Mouse (Mus musculus) forebrain, embryonic 10.5 days (tissue): ENCODE measurements around the gene Necab2. TPM values are rescaled to one million over a fixed set of nuclear protein-coding genes. Genes with fewer than 3 reads are reported as not detected.

Experiments
- DNase-seq: peaks from one replicate; pipeline ENCODE4 v3.0.0-alpha.2; 2017; ENCODE audit warnings: low spot score; ENCODE audit errors: extremely low spot score
- H3K27ac ChIP-seq: fragments of 300-500 bp; sonication (generic); 2 replicates; pipeline ENCODE4 v1.5.1; 2016; ENCODE audit warnings: mild to moderate bottlenecking
- H3K27me3 ChIP-seq: fragments of 300-500 bp; sonication (generic); 2 replicates; pipeline ENCODE4 v1.6.1; 2016; ENCODE audit warnings: mild to moderate bottlenecking; ENCODE audit not compliant: poor library complexity, severe bottlenecking
- H3K36me3 ChIP-seq: fragments of 300-500 bp; sonication (generic); replicated peaks from 2 replicates; pipeline ENCODE4 v1.6.1; 2016; ENCODE audit warnings: mild to moderate bottlenecking, moderate library complexity
- H3K4me1 ChIP-seq: fragments of 300-500 bp; sonication (generic); 2 replicates; pipeline ENCODE4 v1.6.1; 2016
- H3K4me3 ChIP-seq: fragments of 300-500 bp; sonication (generic); 2 replicates; pipeline ENCODE4 v1.5.1; 2016; ENCODE audit warnings: mild to moderate bottlenecking, moderate library complexity
- H3K9me3 ChIP-seq: fragments of 300-500 bp; sonication (generic); 2 replicates; pipeline ENCODE4 v1.6.1; 2016; ENCODE audit warnings: mild to moderate bottlenecking, moderate library complexity
- whole genome bisulfite sequencing: fragments of 180-500 bp; shearing (Covaris S2); methylation state at CpG from one replicate; pipeline ENCODE4 v1.1.7; 2016; 5-methylcytosine and 5-hydroxymethylcytosine counted together
- polyA plus RNA-seq: library from polyadenylated mRNA; unstranded; fragments of >200 nt; fragmentation: Nextera tagmentation; extraction: Ambion mirVana; gene quantifications from 2 replicates; pipeline ENCODE4 v1.2.1, GENCODE M21; 2016

Necab2 gene
- polyA plus RNA-seq, 1 experiment from 2014 or later: 15.5 TPM

DNA sequence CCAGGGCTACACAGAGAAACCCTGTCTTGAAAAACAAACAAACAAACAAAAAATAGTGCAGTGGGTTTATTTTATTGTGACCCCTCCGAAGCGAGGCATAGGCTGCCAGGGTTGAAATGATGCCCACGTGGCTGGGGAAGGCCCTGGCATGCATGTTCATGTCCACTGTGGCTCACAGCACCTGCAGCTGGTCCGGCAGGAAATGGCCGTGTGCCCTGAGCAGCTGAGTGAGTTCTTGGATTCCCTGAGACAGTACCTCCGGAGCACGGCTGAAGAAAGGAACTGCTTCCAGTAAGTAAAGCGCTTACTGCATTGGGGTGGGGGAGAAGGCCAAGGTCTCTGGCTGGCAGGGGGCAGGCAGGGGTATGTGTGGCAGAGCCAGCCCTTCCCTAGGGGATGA lies 21.6 kb downstream of the Necab2 start:
- Histone ChIP-seq H3K27ac (no peak overlapping the region), H3K36me3 (peaks cover 27% of the 10 kb centered on the region), H3K4me3 (no peak overlapping the region), H3K9me3 (no peaks in the 10 kb centered on the region), H3K4me1 (peaks cover 40% of the 10 kb centered on the region), H3K27me3 (peaks cover 46% of the 10 kb centered on the region)
- no peak for DNase-seq
- WGBS: 92% methylated on average over 8 of the region's 8 CpGs

DNA sequence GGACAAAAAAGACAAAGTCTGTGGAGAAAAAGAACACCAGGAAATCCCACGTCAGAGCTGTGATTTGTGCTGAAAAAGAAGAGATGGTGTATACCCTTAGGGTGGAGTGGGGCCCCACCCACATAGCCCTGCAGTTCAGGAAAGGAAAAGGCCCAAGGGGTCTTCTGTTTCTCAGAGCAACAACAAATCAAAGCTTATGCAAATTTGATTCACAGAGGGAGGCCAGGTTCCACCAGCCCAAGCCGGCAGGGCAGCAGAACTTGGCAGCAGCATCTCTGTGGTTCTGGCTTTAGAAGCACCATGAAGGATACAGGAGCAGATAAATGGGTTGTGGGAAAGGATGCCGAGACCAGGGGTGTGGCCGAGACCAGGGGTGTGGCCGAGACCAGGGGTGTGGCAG lies 32.2 kb downstream of the Necab2 start:
- Histone ChIP-seq H3K4me1 (peaks cover 6% of the 10 kb centered on the region), H3K27ac (no peak overlapping the region), H3K4me3 (no peak overlapping the region), H3K36me3 (no peaks in the 10 kb centered on the region), H3K27me3 (0 out of 2 replicates have a peak, but pooled peaks cover 3% of the 10 kb centered on the region), H3K9me3 (no peaks in the 10 kb centered on the region)
- 36% methylated on average over 5 of the region's 5 CpGs for whole genome bisulfite sequencing
- no peak for DNase-seq

DNA sequence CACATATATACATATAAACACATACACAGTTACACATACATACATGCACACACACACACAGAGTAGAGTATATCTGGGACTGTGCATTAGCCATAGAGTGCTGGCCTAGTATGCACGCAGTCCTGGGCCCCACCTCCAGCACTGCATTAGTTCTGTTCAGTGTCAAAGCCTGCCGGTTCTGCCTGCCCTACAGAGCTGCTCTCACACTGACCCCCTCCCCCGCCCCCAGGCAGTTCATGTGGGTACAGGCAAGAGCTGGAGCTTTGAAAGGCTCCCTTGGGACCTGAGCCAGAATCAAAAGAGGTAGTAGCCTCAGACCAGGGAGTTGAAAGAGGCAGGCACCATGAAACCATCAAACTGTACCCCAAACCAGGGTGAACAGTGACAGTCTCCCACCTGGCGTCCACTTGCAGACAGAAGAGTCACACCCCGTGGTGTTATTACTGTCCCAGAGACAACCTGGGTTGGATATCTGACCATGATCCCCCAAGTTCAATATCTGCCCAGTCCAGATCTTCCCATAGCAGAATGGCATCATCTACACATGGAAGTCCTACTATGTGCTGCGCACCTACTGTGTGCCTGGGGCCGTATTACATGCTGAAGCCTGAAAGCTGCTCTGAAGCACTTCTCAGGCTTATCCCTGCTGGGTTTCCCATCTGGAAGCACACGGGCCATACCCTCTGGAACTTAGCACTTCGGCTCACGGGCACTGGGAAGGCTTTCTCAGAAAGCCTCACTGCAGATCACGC lies 37.8 kb downstream of the Necab2 start:
- Histone ChIP-seq H3K27me3 (peaks cover 4% of the 10 kb centered on the region; the same call in 1 of the 2 replicates), H3K9me3 (no peaks in the 10 kb centered on the region), H3K4me3 (no peak overlapping the region), H3K4me1 (no peaks in the 10 kb centered on the region), H3K36me3 (no peaks in the 10 kb centered on the region), H3K27ac (no peak overlapping the region)
- no peak for DNase-seq
- 89% methylated on average over 11 of the region's 11 CpGs for WGBS

DNA sequence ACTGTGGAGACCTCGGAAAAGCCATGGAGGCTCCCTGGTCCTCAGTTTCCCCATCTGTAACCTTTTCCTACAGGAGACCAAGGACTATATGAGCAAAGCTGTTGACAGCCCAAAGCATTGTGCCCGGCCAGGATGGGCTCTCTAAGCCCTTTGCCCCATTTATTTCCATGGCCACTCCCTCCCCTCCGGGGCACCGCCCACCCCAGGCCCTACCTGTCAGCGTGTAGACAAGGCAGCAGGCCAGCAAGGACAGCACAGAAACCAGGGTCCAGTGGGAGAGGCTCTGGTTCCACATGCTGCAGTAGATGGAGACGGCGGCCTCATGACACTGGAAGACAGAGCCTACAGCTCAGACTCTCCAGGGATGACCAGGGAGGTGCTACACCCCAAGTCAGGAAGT lies 40.6 kb downstream of the Necab2 start:
- WGBS: 83% methylated on average over 7 of the region's 7 CpGs
- DNase-seq: no peak

DNA sequence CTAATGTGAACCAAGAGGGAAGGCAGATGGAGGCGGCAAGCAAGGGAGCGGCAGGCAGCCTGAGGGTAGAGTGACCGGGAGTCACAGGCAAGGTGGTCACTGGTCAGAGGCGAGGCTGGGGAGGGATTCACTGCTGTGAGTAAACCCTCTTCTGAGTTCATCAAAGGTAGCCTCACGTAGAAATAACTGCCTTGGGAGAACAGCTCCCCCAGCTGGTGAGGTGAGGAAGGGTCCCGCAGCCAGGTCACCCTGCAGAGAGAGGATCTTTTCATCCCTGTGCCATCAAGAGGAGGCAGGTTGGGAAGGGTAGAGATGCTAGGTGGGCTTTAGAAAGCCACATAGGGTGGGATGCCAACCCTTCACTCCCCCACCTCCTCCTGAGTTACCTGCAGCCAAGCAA lies 50.3 kb downstream of the Necab2 start:
- 36% methylated on average over 6 of the region's 6 CpGs for WGBS
- Histone ChIP-seq H3K4me3 (no peak overlapping the region), H3K27ac (no peak overlapping the region), H3K27me3 (peaks cover 76% of the 10 kb centered on the region), H3K9me3 (no peaks in the 10 kb centered on the region), H3K36me3 (no peaks in the 10 kb centered on the region), H3K4me1 (peaks cover 44% of the 10 kb centered on the region)
- DNase-seq: no peak

More for the DNA sequence above, 40.6 kb downstream of the Necab2 start:
- no peaks in the 10 kb centered on the region for H3K36me3 ChIP-seq
- no peak overlapping the region for H3K4me3 ChIP-seq
- peaks cover 20% of the 10 kb centered on the region for H3K4me1 ChIP-seq
- no peak overlapping the region for H3K27ac ChIP-seq
- no peaks in the 10 kb centered on the region for H3K9me3 ChIP-seq
- H3K27me3 ChIP-seq: peaks cover 30% of the 10 kb centered on the region

DNA sequence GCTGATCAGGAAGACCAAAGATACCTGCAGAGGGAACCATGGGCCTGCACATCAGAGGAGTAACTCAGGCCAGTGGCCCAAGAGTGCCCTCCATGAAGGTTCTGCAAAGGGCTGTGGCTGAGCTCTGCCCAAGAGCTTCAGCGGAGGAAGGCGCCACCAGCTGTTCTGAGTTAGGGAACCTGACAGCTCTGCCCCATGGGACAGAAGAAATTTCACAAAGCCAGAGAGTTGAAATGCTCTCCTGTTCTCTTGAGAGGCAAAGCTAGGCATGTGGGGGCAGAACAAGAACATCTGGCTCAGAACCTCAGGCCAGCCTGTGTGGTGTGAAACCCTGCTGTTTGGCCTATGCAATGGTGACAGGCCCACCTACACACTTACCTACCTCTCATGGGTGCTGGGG lies 53.3 kb downstream of the Necab2 start:
- H3K36me3 ChIP-seq: no peaks in the 10 kb centered on the region
- H3K4me1 ChIP-seq: peaks cover 70% of the 10 kb centered on the region
- WGBS: 88% methylated on average over 2 of the region's 2 CpGs

DNA sequence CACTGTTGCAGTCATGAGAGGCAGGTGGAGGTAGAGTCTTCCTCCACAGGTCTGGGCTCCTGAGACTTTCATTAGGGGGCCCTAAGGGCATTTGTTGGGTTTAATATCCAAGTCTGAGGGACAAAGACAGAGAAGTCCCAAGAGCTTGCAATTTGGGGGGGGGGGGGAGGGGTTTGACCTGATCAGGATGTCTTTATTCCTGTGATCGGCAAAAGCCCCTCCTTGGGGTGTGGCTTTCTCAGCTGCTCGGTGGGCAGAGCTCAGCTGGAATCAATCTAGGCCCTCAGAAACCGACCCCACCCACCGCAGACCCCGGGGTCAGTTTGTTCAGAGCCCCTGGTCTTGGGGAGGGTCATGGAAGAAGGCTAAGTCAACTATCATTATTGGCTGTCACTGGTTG lies 55.1 kb downstream of the Necab2 start, which contains the start of gene Slc38a8:
Slc38a8 (minus strand) TSS at position 101 of the 400 bp plus-strand sequence.
- peak within 1 kb of the TSS; percentile 69 for H3K27ac ChIP-seq
- WGBS: 33% methylated on average over 5 of the region's 5 CpGs
- H3K4me1 ChIP-seq: peaks cover 82% of the 10 kb centered on the region

More for the DNA sequence above, 53.3 kb downstream of the Necab2 start:
- H3K27ac ChIP-seq: no peak overlapping the region
- peaks cover 76% of the 10 kb centered on the region for H3K27me3 ChIP-seq
- H3K4me3 ChIP-seq: no peak overlapping the region
- no peaks in the 10 kb centered on the region for H3K9me3 ChIP-seq
- no peak for DNase-seq

DNA sequence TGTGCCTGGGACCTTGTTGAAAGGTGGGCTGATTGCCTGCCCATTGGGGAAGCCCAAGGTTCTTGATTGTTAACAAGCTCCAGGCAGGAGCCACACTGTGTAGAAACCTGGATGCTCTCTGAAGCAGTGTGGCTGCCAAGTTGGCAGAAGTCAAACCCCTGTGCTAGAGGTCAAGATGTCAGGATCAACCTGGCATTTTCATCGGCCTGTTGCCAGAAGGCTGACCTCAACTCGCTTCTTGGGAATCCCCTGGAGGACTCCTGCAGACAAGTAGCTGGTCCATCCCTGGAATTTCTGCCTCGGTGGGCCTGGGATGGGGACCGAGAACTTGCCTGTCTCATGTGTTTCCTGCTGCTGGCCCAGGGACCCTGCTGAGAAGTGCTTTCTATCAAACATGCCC lies 55.6 kb downstream of the Necab2 start:
- H3K4me3 ChIP-seq: no peak overlapping the region
- H3K27me3 ChIP-seq: peaks cover 82% of the 10 kb centered on the region
- peak overlapping the region; percentile 69 for H3K27ac ChIP-seq
- peaks cover 16% of the 10 kb centered on the region for H3K36me3 ChIP-seq
- peaks cover 78% of the 10 kb centered on the region for H3K4me1 ChIP-seq
- 51% methylated on average over 4 of the region's 4 CpGs for WGBS
- no peaks in the 10 kb centered on the region for H3K9me3 ChIP-seq
- no peak for DNase-seq

More for the DNA sequence above, 55.1 kb downstream of the Necab2 start, which contains the start of gene Slc38a8:
- DNase-seq: no peak
- peak within 1 kb of the TSS; percentile 14; the same call in 1 of the 2 replicates for H3K4me3 ChIP-seq
- H3K27me3 ChIP-seq: peaks cover 85% of the 10 kb centered on the region
- peaks cover 12% of the 10 kb centered on the region for H3K36me3 ChIP-seq
- no peaks in the 10 kb centered on the region for H3K9me3 ChIP-seq

DNA sequence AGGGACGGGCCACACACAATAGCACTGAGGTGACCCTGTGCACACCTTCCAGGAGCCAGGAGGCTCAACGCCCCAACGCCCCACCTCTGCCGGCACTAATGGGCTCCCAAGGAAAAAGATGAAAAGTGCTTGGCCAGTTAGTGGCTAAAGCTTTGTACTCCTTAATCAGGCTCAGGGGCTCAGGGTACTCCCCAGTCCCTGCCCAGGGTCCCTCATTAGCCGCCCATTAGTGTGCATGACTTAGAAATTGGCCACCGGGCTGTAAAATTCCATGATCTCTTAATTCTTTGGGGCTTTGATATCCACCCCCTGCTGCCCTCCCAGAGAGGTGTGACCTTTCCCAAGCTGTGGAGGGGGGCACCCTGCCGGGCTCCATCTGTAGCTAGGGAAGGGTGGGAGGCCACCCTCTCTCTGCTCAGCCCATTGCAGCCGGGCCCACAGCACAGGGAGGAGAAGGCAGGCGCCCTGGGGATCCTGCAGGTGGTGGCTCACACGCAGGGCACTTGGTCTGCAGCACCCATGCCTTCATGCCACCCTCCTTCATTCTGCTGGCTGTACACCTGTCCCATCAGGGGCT lies 56.8 kb downstream of the Necab2 start:
- Histone ChIP-seq H3K9me3 (no peaks in the 10 kb centered on the region), H3K4me3 (peak overlapping the region; percentile 24; the same call in 1 of the 2 replicates), H3K27me3 (peaks cover 77% of the 10 kb centered on the region), H3K27ac (peak overlapping the region; percentile 73), H3K4me1 (peaks cover 67% of the 10 kb centered on the region), H3K36me3 (peaks cover 27% of the 10 kb centered on the region)
- 14% methylated on average over 10 of the region's 10 CpGs for WGBS
- DNase-seq: peak; percentile 52

DNA sequence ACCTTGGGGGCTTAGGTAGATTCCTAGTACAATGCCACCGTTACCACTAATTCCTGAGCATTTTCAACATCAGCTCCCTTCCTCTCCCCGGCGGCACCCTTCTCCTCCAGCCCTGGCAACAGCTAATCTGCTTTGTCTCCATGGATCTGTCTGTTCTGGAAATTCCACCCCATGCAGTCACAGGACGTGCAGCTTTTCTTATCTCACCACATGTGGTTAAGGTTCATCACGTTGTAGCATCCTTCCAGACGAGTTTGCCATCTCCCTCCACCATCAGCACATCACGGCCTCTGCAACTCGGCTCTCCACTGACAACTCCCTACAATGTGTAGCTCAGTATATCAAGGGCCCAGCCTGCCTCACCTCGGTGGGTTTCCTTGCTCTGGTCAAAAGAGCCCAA lies 59.0 kb downstream of the Necab2 start:
- Histone ChIP-seq H3K27ac (peak overlapping the region; percentile 63; the same call in 1 of the 2 replicates), H3K27me3 (peaks cover 61% of the 10 kb centered on the region), H3K9me3 (no peaks in the 10 kb centered on the region), H3K4me3 (no peak overlapping the region), H3K36me3 (peaks cover 49% of the 10 kb centered on the region), H3K4me1 (peaks cover 56% of the 10 kb centered on the region)
- DNase-seq: no peak
- 23% methylated on average over 9 of the region's 9 CpGs for WGBS

DNA sequence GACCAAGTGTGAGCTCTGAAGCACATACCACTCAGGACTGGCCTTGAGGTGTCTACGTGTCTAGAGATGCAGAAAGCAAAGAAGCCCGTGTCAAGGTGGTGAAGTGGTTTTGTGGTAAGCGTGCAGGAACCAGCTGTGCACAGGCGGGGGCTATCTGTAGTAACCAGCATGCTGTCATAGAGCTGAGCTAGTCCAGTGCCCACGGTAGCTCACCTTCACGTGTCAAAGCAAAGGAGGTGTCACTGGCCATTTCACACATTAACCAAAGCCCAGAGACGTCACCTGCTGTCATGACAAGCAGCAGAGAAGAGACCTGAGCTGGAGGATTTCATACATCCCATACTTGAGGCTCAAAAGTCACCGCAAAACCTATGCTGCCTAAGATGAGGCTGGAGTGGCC lies 59.6 kb downstream of the Necab2 start:
- peaks cover 54% of the 10 kb centered on the region for H3K27me3 ChIP-seq
- no peak for DNase-seq
- H3K27ac ChIP-seq: peak overlapping the region; percentile 63; the same call in 1 of the 2 replicates
- peaks cover 56% of the 10 kb centered on the region for H3K36me3 ChIP-seq
- peaks cover 50% of the 10 kb centered on the region for H3K4me1 ChIP-seq
- H3K4me3 ChIP-seq: no peak overlapping the region
- 81% methylated on average over 8 of the region's 8 CpGs for WGBS
- no peaks in the 10 kb centered on the region for H3K9me3 ChIP-seq

DNA sequence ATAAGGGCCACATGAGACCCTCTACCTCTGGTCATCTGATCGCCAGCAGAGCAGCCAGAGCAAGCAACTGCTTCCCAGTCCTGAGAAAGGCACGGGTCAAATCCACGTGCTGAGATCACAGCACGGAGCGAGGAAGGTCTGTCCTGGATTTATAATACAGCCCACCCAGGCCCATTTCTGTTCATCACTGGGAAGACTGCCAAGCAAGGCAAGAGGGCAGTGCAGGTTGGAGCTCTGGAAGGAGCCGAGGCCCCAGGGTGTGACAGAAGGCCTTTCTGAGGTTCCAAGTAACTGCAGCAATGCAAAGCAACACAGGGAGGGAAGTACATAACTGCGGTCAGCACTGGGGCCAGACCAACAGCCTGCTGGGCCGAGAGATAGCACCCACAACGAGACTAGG lies 64.0 kb downstream of the Necab2 start:
- WGBS: 91% methylated on average over 9 of the region's 9 CpGs
- H3K27ac ChIP-seq: no peak overlapping the region
- peaks cover 13% of the 10 kb centered on the region; the same call in 1 of the 2 replicates for H3K27me3 ChIP-seq
- no peak overlapping the region for H3K4me3 ChIP-seq
- no peak for DNase-seq
- H3K9me3 ChIP-seq: no peaks in the 10 kb centered on the region
- H3K4me1 ChIP-seq: peaks cover 9% of the 10 kb centered on the region
- peaks cover 98% of the 10 kb centered on the region for H3K36me3 ChIP-seq

DNA sequence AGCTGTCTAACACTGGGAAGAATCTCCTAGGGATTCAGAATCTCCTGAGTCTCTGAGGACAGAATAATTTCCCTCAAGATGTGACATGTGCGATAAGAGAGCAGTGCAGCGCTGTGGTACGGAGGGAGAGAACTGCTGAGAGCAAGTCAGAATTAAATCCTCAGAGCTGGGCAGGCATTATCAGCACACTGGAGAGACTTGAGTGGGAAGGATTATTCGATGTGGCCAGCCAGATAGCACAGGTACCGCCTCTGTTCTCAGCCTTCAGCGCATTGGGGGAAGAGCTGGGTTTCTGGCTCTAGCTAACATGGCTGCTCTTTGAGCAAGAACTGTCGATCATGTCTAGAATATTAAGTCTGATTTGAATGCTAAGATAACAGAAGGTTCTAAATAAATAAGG lies 65.2 kb downstream of the Necab2 start:
- no peak for DNase-seq
- H3K27ac ChIP-seq: no peak overlapping the region
- peaks cover 98% of the 10 kb centered on the region for H3K36me3 ChIP-seq
- H3K4me3 ChIP-seq: no peak overlapping the region
- peaks cover 14% of the 10 kb centered on the region for H3K4me1 ChIP-seq
- no peaks in the 10 kb centered on the region for H3K9me3 ChIP-seq
- WGBS: 94% methylated on average over 7 of the region's 7 CpGs
- peaks cover under 1% of the 10 kb centered on the region; the same call in 1 of the 2 replicates for H3K27me3 ChIP-seq
